Mouse (Mus musculus) adrenal gland, adult 18-20 months (tissue): ENCODE measurements around the gene Dph1. TPM values are rescaled to one million over a fixed set of nuclear protein-coding genes. Genes with fewer than 3 reads are reported as not detected.

ENCODE experiments used
- DNase-seq, 2 experiments: peaks; one replicate each; pipeline ENCODE4 v3.0.0; 2021 to 2022; ENCODE audit warnings: low spot score in 2 of 2
- long read RNA-seq, 2 experiments: library from polyadenylated mRNA; stranded (forward); transcript quantifications; one replicate each; pipeline ENCODE4 v2.0.0; 2021
- total RNA-seq, 2 experiments: library from RNA; stranded (reverse); gene quantifications; 1 replicate in 1 of 2; 2 replicates in 1 of 2; pipeline ENCODE4 v1.2.3; 2021

The Dph1 gene
- total RNA-seq: 10 to 100 TPM; 23.4 to 34.5 TPM
- long read RNA-seq, experiment 1, transcript Dph1-201 (13 exons, 2,139 nt): major isoform, 20 of 31 reads
- long read RNA-seq, experiment 1, partial matches to known transcripts: 5 of 31 reads
- long read RNA-seq, experiment 1, other reads (novel, unspliced or antisense): 6 of 31 reads
- long read RNA-seq, experiment 2, transcript Dph1-201 (13 exons, 2,139 nt): major isoform, 23 of 36 reads
- long read RNA-seq, experiment 2, partial matches to known transcripts: 8 of 36 reads
- long read RNA-seq, experiment 2, other reads (novel, unspliced or antisense): 5 of 36 reads

- peak in 1 of 2 experiments; percentile 22 for DNase-seq
These were observed at the start of gene Dph1 for GRCm38 (mm10) chr11:75190905-75191441. Gene Dph1 (minus strand): TSS chr11:75191241.

- DNase-seq: no peak
These were observed 49.3 kb upstream of the Dph1 start for GRCm38 (mm10) chr11:75240158-75240934.

- DNase-seq: no peak
These were observed 43.7 kb upstream of the Dph1 start for GRCm38 (mm10) chr11:75234745-75235144.

GRCm38 (mm10) chr11:75232434-75232833, 41.4 kb upstream of the Dph1 start:
- peak in 1 of 2 experiments; percentile 53 for DNase-seq

GRCm38 (mm10) chr11:75231756-75232155, 40.7 kb upstream of the Dph1 start:
- DNase-seq: peak; percentile 73 to 75

GRCm38 (mm10) chr11:75230272-75230760, 39.3 kb upstream of the Dph1 start:
- no peak for DNase-seq

- no peak for DNase-seq
These were observed 38.2 kb upstream of the Dph1 start for GRCm38 (mm10) chr11:75229289-75229688.

GRCm38 (mm10) chr11:75227632-75228031, 36.6 kb upstream of the Dph1 start:
- no peak for DNase-seq

GRCm38 (mm10) chr11:75224835-75225234, 33.8 kb upstream of the Dph1 start:
- no peak for DNase-seq

GRCm38 (mm10) chr11:75224062-75224461, 33.0 kb upstream of the Dph1 start:
- DNase-seq: no peak

- no peak for DNase-seq
These were observed 29.6 kb upstream of the Dph1 start for GRCm38 (mm10) chr11:75220517-75221145.

GRCm38 (mm10) chr11:75220115-75220514, 29.1 kb upstream of the Dph1 start:
- peak; percentile 49 to 50 for DNase-seq

- DNase-seq: no peak
These were observed 23.3 kb upstream of the Dph1 start for GRCm38 (mm10) chr11:75214081-75214950.

GRCm38 (mm10) chr11:75213372-75214080, 22.5 kb upstream of the Dph1 start:
- DNase-seq: peak; percentile 48 to 51

GRCm38 (mm10) chr11:75212876-75213275, 21.8 kb upstream of the Dph1 start:
- no peak for DNase-seq

GRCm38 (mm10) chr11:75212031-75212667, 21.1 kb upstream of the Dph1 start:
- no peak for DNase-seq

- no peak for DNase-seq
These were observed 19.7 kb upstream of the Dph1 start for GRCm38 (mm10) chr11:75210755-75211154.

GRCm38 (mm10) chr11:75210093-75210492, 19.1 kb upstream of the Dph1 start:
- no peak for DNase-seq

GRCm38 (mm10) chr11:75209363-75209762, 18.3 kb upstream of the Dph1 start:
- DNase-seq: no peak
